Mouse (Mus musculus) spleen, adult 2 months (tissue): ENCODE data around the gene Cxadr.

ENCODE experiments used
- CTCF ChIP-seq: fragments of 200-500 bp; IDR thresholded peaks from 2 replicates; pipeline ENCODE4 v1.5.1; 2011; ENCODE audit warnings: mild to moderate bottlenecking, inconsistent platforms; ENCODE audit not compliant: insufficient read depth, insufficient read length, insufficient replicate concordance; ENCODE audit errors: extremely low read depth
- POLR2A ChIP-seq: fragments of 200-500 bp; IDR thresholded peaks from 2 replicates; pipeline ENCODE4 v1.6.1; 2011; ENCODE audit warnings: low read depth, low read length, inconsistent platforms

DNA sequence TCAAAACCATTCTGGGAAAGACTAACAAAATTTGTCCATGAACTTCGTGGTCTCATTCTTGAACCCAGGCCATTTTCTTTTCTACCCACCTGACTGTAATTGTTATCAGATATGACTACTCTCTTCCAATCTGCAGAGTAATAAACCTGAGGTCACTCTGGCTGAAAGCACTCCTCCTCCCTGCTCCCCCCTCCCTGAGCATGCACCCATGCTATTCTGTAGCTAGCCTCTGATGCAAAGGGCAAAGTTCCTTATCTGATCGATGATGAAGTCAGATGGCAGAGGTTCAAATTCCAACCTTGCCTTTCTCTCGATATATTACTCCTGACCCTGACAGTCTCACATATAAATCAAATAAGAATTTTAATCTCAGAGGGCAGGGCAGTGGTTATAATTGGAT, 33.1 kb upstream of the Cxadr start:
- TF ChIP-seq CTCF (no peak), POLR2A (no peak)
